Mouse (Mus musculus): ENCODE measurements around the gene Ppp1r14a.

Ppp1r14a gene

GRCm38 (mm10) chr7:29302641-29303040, 13.5 kb downstream of the Ppp1r14a start:
- DNase-seq (ENCODE audit: low read depth, low spot score): no peak

- peak; percentile 70 for DNase-seq (ENCODE audit: low read depth, low spot score)
Measured at GRCm38 (mm10) chr7:29303738-29304462, 14.8 kb downstream of the Ppp1r14a start, which contains the start of gene Dpf1. Gene Dpf1 (plus strand): TSS chr7:29303951.

- no peak for DNase-seq (ENCODE audit: low read depth, low spot score)
Measured at GRCm38 (mm10) chr7:29304463-29305262, 15.6 kb downstream of the Ppp1r14a start.

- DNase-seq (ENCODE audit: low read depth, low spot score): no peak
Measured at GRCm38 (mm10) chr7:29305263-29305988, 16.3 kb downstream of the Ppp1r14a start.

- DNase-seq (ENCODE audit: low read depth, low spot score): no peak
Measured at GRCm38 (mm10) chr7:29306108-29306507, 17.0 kb downstream of the Ppp1r14a start.

GRCm38 (mm10) chr7:29306619-29307018, 17.5 kb downstream of the Ppp1r14a start:
- DNase-seq (ENCODE audit: low read depth, low spot score): peak; percentile 62

- peak; percentile 75 for DNase-seq (ENCODE audit: low read depth, low spot score)
Measured at GRCm38 (mm10) chr7:29307350-29308104, 18.4 kb downstream of the Ppp1r14a start.

- no peak for DNase-seq (ENCODE audit: low read depth, low spot score)
Measured at GRCm38 (mm10) chr7:29309221-29309721, 20.2 kb downstream of the Ppp1r14a start.

GRCm38 (mm10) chr7:29309749-29310148, 20.6 kb downstream of the Ppp1r14a start:
- DNase-seq (ENCODE audit: low read depth, low spot score): no peak

- DNase-seq (ENCODE audit: low read depth, low spot score): no peak
Measured at GRCm38 (mm10) chr7:29313051-29313450, 23.9 kb downstream of the Ppp1r14a start.

- DNase-seq (ENCODE audit: low read depth, low spot score): no peak
Measured at GRCm38 (mm10) chr7:29313572-29314261, 24.6 kb downstream of the Ppp1r14a start.

- DNase-seq (ENCODE audit: low read depth, low spot score): no peak
Measured at GRCm38 (mm10) chr7:29314844-29315628, 25.9 kb downstream of the Ppp1r14a start.

GRCm38 (mm10) chr7:29316137-29316734, 27.1 kb downstream of the Ppp1r14a start:
- DNase-seq (ENCODE audit: low read depth, low spot score): no peak

GRCm38 (mm10) chr7:29316976-29317375, 27.9 kb downstream of the Ppp1r14a start:
- no peak for DNase-seq (ENCODE audit: low read depth, low spot score)

- no peak for DNase-seq (ENCODE audit: low read depth, low spot score)
Measured at GRCm38 (mm10) chr7:29317558-29317957, 28.4 kb downstream of the Ppp1r14a start.

GRCm38 (mm10) chr7:29318115-29318911, 29.2 kb downstream of the Ppp1r14a start:
- DNase-seq (ENCODE audit: low read depth, low spot score): no peak

GRCm38 (mm10) chr7:29319337-29320307, 30.5 kb downstream of the Ppp1r14a start:
- no peak for DNase-seq (ENCODE audit: low read depth, low spot score)

All from CD4-positive helper T cell, adult 2 months (primary cell).